Mouse (Mus musculus) v-Abl transformed pro-B cells (cell line): ENCODE results near the gene Acsf3.

ENCODE experiments used
- in situ Hi-C, 2 experiments: fragments of 400-800 bp; cut with MboI; formaldehyde crosslinking; loops; one replicate each; pipeline ENCODE4 v1.15.1; 2025; ENCODE audit not compliant: unreplicated experiment in 2 of 2

Acsf3 gene

DNA sequence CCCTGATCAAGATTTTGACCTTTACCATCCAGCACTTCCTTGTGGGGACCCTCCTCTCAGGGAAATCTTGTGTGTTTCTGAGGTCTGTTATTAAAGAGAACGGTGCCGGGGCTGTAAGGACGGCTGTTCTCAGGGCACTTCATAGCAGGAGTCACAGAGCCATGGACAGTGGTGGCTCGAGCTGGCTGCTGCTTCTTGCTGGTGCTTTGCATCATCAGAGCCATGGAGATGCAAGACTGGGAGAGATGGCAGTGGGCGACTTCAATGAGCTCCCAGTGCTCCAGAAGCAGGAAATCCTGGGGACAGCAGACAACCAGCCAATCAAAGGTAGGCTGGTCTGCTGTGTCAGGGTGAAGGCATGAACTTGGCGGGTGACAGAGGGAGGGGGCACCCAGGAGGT lies 14.2 kb upstream of the Acsf3 start:
- in situ Hi-C loops = no loop called here

- in situ Hi-C loops = no loop called here
These were observed 12.5 kb upstream of the Acsf3 start for GRCm38 (mm10) chr8:122762731-122763266.

- in situ Hi-C loops = no loop called here
These were observed 12.0 kb upstream of the Acsf3 start for GRCm38 (mm10) chr8:122763267-122763738.

DNA sequence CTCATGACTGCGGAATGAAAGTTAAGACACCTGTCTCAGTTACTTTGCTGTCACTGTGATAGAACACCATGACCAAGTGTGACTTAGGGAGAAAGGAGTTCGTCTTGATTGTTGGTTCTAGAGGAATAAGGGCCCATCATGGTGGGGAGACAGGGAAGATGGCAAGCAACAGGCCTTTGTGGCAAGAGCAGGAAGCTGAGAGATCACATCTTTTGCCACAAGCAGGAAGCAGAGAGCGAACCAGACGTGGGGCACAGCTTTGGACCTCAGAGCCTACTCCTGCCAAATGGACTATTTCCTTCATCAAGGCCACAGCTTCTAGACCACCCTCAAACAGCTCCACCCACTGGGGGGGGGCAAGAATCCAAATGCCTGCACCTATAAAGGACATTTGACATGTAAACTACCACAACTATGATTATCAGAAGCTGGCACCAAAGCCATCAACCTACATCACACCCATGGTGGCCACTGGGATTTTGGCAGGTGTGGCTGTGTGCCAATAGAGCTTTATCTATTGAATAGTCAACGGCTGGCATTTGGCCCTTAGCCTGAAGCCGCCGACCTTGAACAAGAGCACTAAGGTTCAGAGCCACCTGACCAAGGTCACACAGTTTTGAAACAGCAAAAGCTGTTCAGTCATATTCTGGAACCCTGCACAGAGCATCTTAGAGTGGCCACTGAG lies 10.4 kb upstream of the Acsf3 start:
- in situ Hi-C loops = no loop called here

DNA sequence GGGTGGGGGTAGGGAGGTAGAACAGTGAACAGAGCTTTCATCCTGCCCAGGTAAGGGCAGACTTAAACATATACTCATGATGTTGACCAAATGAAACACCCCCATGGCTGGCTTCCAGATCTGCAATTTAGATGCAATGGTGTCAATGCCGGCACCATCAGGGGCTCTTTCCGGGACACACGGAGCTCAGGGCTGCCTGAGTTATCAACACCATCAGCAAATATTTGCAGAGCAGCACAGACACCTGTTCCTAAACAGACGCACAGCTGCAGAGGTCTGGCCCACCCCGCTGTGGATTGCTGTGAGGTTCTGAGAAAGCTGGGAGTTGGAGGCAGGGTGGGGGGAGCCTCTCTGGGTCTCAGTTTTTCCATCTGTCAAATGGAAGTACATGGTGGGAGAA lies 9.1 kb upstream of the Acsf3 start:
- in situ Hi-C loops = no loop called here

GRCm38 (mm10) chr8:122766647-122767200 lies 8.6 kb upstream of the Acsf3 start:
- in situ Hi-C loops = no loop called here

DNA sequence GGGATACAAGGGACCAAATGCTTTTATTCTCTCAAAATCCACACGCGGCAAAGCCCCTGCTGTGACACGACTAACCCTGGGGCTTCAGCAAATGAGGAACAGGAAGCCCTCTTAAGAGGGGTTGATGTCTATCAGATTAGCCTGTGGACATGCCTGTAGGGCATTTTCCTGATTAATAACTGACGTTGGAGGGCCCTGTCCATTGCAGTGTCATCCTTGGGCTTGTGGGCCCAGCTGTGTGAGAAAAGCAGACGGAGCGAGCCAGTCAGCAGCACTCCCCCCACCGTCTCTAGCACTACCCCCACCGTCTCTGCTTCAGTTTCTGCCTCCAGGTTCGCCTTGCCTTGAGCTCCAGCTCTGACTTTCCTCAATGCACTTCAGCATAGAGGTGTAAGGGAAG lies 8.1 kb upstream of the Acsf3 start:
- in situ Hi-C loops = no loop called here

GRCm38 (mm10) chr8:122769251-122770058 lies 5.8 kb upstream of the Acsf3 start:
- in situ Hi-C loops = no loop called here

DNA sequence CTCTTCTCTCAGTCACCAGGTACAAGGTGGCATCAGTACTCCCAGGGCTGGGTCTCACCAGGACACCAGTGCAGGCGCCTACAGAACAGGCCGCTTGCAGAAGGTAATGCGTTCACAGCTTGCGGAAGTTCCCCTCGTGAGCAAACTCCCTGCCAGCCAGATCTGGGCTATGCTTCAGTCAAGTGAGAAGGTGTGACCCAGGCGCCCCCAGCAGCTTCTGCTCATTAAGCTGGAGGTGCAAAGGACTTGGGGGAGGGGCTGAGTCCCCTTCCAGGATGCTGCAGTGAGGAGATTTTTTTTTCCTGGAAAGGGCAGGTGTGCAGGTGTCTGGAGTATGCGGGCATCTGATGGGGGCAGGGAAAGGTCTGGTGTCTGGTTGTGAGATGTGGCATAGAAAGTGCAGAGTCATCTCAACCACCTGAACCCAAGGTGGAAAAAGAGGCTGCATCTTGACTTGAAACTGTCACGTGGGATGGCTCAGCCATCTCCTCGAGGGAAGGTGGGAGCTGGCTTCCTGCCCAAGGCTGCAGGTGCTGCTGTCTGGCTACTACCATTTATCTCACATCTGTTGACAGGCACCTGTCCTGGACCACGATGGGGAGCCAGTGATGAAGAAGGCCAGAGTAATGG lies 2.7 kb upstream of the Acsf3 start:
- in situ Hi-C loops = no loop called here

- in situ Hi-C loops = no loop called here
These were observed 2.4 kb downstream of the Acsf3 start for GRCm38 (mm10) chr8:122777701-122778100.

- in situ Hi-C loops = no loop called here
These were observed 3.5 kb downstream of the Acsf3 start for GRCm38 (mm10) chr8:122778703-122779239.

DNA sequence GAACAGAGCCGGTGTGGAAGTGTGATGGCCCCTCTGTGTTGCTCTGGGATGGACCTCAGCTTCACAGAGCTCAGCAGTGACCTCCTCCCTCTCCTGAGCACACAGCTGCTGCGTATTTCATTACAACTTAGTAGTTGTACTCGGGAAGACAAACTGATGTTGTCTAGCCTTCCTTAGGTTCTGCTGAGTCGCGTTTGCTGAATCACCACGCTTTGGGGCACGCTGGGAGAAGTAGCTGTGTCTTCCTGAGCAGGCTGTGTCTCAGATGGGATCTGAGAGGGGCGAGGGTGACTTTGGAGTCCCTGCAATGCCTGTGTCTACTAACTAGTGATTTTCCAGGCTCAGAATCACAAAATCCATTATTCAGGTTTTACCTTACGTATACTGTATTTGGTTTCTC lies 4.0 kb downstream of the Acsf3 start:
- in situ Hi-C loops = no loop called here

DNA sequence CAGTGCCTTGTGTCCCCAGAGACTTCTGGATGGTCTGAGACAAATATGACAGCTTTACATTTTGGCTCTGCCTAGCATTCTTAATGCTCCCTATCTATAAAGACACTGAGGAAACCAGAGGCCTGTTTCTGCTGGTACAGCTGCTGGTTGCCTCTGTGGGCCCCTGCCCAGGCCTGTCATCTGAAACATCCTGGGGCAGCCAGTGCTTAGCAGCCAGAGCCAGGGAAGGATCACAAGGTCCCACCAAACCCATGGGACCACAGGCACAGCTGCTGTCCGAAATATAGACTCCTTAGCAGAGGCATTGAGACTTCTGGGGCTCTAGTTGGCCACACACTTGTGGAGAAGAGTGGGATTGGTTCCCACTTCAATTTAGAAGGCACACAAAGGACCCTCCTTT lies 9.5 kb downstream of the Acsf3 start:
- in situ Hi-C loops = no loop called here

DNA sequence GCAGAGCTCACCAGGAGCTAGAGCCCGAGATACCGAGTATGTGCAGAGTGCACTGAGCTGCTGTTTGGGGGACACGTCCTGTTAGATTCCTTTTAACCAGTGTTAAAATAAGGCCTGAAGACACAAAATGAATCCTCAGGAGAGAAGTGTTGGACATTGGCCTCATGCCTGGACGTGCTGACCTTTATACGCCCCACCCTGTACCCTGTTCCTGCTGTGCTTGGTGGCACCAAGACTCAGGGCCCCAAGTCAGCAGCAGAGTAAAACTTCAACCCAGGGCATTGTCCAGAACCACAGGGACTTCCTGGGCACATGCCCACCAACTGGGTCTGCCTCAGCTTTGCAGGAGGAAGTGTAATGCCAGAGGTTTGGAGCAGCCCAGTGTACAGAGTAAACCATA lies 14.5 kb downstream of the Acsf3 start:
- in situ Hi-C loops = no loop called here

GRCm38 (mm10) chr8:122793375-122794174 lies 18.3 kb downstream of the Acsf3 start:
- in situ Hi-C loops = no loop called here

DNA sequence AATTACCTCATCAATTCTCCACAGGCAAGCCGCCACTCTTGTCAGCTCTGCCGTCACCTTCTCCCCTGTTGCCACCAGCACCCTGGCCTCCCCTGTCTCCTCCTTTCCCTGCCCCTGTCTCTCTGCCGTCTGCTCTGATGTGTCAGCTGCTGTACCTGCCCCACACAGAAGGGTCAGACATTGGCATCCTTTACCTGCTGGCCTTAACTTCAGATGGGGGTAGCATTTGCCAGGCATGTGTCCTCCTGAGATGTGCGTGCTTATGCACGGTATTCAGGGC lies 18.8 kb downstream of the Acsf3 start:
- in situ Hi-C loops = no loop called here

GRCm38 (mm10) chr8:122803906-122804761 lies 28.8 kb downstream of the Acsf3 start:
- in situ Hi-C loops = no loop called here

- in situ Hi-C loops = no loop called here
These were observed 30.1 kb downstream of the Acsf3 start for GRCm38 (mm10) chr8:122805349-122805748.

- in situ Hi-C loops = no loop called here
These were observed 31.8 kb downstream of the Acsf3 start for GRCm38 (mm10) chr8:122806956-122807538.
